Mouse (Mus musculus): ENCODE data around the gene Fbln7.

DNA sequence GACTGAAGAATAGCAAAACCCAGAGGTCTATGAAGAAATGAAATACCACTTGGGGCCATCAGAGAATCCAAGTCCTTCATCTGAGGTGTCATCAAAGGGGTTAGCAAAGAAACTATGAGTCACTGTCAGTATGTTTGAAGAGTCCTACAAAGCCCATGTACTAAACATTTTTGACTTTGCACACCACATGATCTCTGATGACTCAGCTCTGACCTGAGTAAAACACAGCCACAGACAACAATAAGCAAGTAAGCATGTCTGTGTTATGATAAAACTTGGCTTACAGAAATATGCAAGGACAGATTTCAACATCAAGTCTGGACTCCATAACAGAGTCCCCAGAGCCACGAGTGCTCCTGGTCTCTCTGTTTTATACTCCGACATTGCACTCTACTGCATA is 29.7 kb upstream of the Fbln7 start:
- TF ChIP-seq E2F4 (IDR thresholded peaks at IDR 0.05; ENCODE audit: borderline replicate concordance, low read depth, low read length), result no peak
- no peak for TF ChIP-seq CTCF (IDR thresholded peaks at IDR 0.05 in 2 of 3, conservative IDR thresholded peaks at IDR 0.05 in 1 of 3; ENCODE audit: control insufficient read depth in 1 of 3, insufficient read depth in 1 of 3, low read depth in 2 of 3, low read length in 3 of 3, poor library complexity in 1 of 3, severe bottlenecking in 1 of 3)
- no peak for TF ChIP-seq POLR2AphosphoS2 (IDR thresholded peaks at IDR 0.05; ENCODE audit: low read length)
- no peak for TF ChIP-seq TCF12 (IDR thresholded peaks at IDR 0.05; ENCODE audit: low read depth, low read length)
- TF ChIP-seq USF2 (IDR thresholded peaks at IDR 0.05; ENCODE audit: borderline replicate concordance in 1 of 2, insufficient read depth in 1 of 2, low read depth in 1 of 2, low read length in 2 of 2), result no peak
- no peak for TF ChIP-seq POLR2A (IDR thresholded peaks at IDR 0.05; ENCODE audit: control insufficient read depth in 1 of 2, insufficient read depth in 1 of 2, low read depth in 1 of 2, low read length in 2 of 2, poor library complexity in 1 of 2)
- TF ChIP-seq HCFC1 (IDR thresholded peaks at IDR 0.05; ENCODE audit: low read depth, low read length), result no peak
- TF ChIP-seq ZMIZ1 (IDR thresholded peaks at IDR 0.05; ENCODE audit: low read depth, low read length), result no peak
- no peak for TF ChIP-seq TAL1 (IDR thresholded peaks at IDR 0.05; ENCODE audit: low read length)
- TF ChIP-seq JUND (IDR thresholded peaks at IDR 0.05; ENCODE audit: low read depth, low read length), result no peak
- TF ChIP-seq MAX (IDR thresholded peaks at IDR 0.05; ENCODE audit: low read length), result no peak
- no peak for TF ChIP-seq BHLHE40 (IDR thresholded peaks at IDR 0.05; ENCODE audit: borderline replicate concordance, low read depth, low read length)
